Mouse (Mus musculus): ENCODE results near the gene Ppil3. TPM values are rescaled to one million over a fixed set of nuclear protein-coding genes. Genes with fewer than 3 reads are reported as not detected.

Gene Ppil3
- polyA plus RNA-seq, 1 experiment = 70.9 TPM

DNA sequence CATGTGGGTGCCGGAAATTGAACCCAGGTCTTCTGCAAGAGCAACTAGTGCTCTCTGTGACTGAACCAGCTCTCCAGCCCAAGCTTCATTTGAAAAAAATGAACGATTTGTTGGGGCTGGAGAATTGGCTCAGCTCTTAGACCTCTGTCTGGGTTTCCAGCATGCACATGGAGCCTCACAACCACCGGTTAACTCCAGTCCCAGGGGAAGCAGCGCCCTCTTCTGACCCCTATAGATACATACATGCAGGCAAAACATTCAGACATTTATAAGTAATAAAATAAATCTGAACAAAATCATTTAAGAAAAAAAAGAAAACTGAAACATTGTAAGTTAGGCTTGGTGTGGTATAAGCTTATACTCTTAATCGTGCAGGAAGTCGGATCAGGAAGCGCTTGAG, 3.1 kb upstream of the Ppil3 start:
- TF ChIP-seq POLR2A (IDR thresholded peaks at IDR 0.05; ENCODE audit: low read depth, low read length) = no peak
- no peak for TF ChIP-seq CTCF (IDR thresholded peaks at IDR 0.05; ENCODE audit: borderline replicate concordance, insufficient read depth, low read length)
- H3K4me3 ChIP-seq (ENCODE audit: insufficient read depth, low read length) = no peak overlapping the region
- H3K27ac ChIP-seq (ENCODE audit: insufficient read depth, low read length) = no peak overlapping the region
- H3K4me1 ChIP-seq (ENCODE audit: control insufficient read depth, insufficient read depth, low read length) = peaks cover 6% of the 10 kb centered on the region; the same call in 1 of the 2 replicates

DNA sequence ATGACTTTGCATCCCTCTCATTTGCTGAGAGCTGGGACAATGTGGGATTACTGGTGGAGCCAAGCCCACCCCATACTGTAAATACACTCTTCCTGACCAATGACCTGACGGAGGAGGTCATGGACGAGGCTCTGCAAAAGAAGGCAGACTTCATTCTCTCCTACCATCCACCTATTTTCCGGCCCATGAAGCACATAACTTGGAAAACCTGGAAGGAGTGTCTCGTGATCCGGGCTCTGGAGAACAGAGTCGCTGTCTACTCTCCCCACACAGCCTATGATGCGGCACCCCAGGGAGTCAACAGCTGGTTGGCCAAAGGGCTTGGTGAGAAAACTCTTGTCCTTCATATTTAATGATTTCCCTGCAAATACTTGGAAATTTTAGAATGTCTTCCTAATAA, 2.5 kb upstream of the Ppil3 start:
- Histone ChIP-seq H3K27ac (ENCODE audit: insufficient read depth, low read length) (no peak overlapping the region), H3K4me1 (ENCODE audit: control insufficient read depth, insufficient read depth, low read length) (peaks cover 6% of the 10 kb centered on the region; the same call in 1 of the 2 replicates), H3K4me3 (ENCODE audit: insufficient read depth, low read length) (no peak overlapping the region)
- TF ChIP-seq POLR2A (IDR thresholded peaks at IDR 0.05; ENCODE audit: low read depth, low read length) = no peak
- no peak for TF ChIP-seq CTCF (IDR thresholded peaks at IDR 0.05; ENCODE audit: borderline replicate concordance, insufficient read depth, low read length)

DNA sequence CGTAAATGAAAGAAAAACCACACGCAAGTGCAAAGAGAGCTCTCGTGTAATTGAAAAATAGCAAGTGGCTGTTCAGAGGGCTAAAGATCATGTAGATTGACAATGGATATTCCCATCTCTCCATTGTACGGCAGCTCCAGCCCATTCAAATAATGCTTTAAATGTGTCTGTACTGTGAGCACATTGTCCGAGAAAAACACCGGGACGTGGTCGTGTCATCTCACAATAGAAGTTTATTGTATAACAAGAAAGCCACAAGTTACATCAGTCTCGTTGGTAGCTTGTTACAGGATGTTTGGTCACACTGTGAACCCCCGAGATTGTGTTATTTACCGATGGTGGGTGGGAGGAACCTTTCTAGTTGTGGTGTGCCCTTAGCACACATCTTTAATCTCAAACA, 575 bp upstream of the Ppil3 start:
- H3K27ac ChIP-seq (ENCODE audit: insufficient read depth, low read length) = peak overlapping the region; percentile 55
- H3K4me1 ChIP-seq (ENCODE audit: control insufficient read depth, insufficient read depth, low read length) = peaks cover 6% of the 10 kb centered on the region; the same call in 1 of the 2 replicates
- H3K4me3 ChIP-seq (ENCODE audit: insufficient read depth, low read length) = peak overlapping the region; percentile 77
- TF ChIP-seq CTCF (IDR thresholded peaks at IDR 0.05; ENCODE audit: borderline replicate concordance, insufficient read depth, low read length) (no peak), POLR2A (IDR thresholded peaks at IDR 0.05; ENCODE audit: low read depth, low read length) (no peak)

DNA sequence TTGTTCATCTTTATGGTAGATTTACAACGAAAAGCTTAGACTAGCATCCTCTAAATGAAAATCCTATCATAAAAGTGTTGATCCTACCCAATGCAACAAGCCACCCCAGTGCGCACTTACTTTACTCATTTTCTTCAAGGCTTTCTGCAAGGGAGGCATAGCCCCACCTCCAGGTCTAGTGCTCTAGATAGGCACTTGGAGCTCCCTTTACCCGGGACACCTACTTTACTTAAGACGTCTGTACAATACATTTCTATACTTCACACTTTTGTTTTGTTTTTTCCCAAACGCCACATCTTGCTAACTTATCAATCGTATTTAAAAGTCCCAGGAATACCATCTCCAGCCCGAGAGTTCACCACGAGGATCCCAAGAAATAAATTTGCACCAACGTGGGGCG, 595 bp downstream of the Ppil3 start:
- peak overlapping the region; percentile 67 for H3K4me3 ChIP-seq (ENCODE audit: insufficient read depth, low read length)
- TF ChIP-seq POLR2A (IDR thresholded peaks at IDR 0.05; ENCODE audit: low read depth, low read length) = no peak
- TF ChIP-seq CTCF (IDR thresholded peaks at IDR 0.05; ENCODE audit: borderline replicate concordance, insufficient read depth, low read length) = no peak
- H3K27ac ChIP-seq (ENCODE audit: insufficient read depth, low read length) = peak overlapping the region; percentile 77
- peaks cover 6% of the 10 kb centered on the region; the same call in 1 of the 2 replicates for H3K4me1 ChIP-seq (ENCODE audit: control insufficient read depth, insufficient read depth, low read length)

DNA sequence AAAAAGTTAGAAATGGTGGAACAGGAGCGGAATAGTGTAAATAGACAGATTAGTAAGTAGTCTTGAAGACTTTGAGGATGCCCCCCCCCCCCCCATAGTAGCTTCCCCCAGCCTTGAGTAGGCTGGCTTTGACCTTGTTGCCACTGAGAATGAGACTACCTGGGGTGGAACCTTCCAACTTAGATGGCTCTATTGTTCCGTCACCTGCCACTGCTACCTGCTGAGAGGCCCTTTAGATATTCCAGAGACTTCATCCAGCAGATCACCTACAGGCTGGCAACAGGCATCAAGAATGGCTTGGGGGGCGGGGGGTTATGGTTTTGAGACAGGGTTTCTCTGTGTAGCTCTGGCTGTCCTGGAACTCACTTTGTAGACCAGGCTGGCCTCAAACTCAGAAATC, 20.7 kb downstream of the Ppil3 start:
- TF ChIP-seq POLR2A (IDR thresholded peaks at IDR 0.05; ENCODE audit: low read depth, low read length) (no peak), CTCF (IDR thresholded peaks at IDR 0.05; ENCODE audit: borderline replicate concordance, insufficient read depth, low read length) (no peak)
- H3K4me1 ChIP-seq (ENCODE audit: control insufficient read depth, insufficient read depth, low read length) = no peaks in the 10 kb centered on the region
- H3K4me3 ChIP-seq (ENCODE audit: insufficient read depth, low read length) = no peak overlapping the region
- no peak overlapping the region for H3K27ac ChIP-seq (ENCODE audit: insufficient read depth, low read length)

DNA sequence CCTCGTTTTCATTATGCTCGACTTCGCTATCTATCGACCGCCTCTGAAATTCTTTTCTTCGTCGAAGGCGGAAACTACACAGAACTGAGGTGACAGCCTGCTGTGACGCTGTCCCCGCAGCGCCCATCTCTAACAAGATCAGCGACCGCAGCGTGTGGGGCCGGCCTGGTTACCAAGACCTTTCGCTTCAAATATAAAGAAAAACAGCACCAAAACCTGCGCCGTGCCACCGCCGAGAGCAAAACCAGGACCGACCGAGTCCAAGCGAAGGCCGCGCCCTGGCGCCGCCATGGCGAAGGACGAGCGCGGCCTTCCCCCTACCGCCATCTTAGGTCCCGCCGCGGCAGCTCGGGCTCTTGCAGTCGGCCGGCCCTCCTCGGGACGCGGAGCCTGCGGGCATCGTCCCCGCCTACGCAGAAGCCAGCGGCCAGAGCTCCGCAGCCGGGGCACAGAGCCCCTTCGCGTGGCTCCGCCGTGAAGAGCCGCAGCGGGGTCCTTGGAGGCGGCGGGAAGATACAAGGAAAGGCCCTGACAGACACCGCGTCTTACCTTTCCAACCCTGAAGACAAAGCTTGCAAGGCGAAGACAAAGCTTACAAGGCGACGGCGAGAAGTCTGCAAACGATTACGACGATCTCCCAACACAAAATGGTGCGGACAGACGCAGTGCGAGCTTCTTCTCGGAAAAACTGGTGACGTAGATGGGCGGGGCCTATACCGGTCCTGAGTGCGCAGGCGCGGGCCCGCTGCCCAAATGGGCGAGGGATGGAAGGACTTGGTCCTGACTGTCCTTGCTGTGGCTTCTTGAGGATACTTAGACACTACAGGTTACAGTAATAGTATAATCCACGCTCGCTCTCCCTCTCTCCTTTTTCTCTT, 21.7 kb downstream of the Ppil3 start, which contains the start of gene Clk1:
Gene Clk1 (minus strand): TSS at position 696 of the 878 bp plus-strand sequence.
- Histone ChIP-seq H3K4me3 (ENCODE audit: insufficient read depth, low read length) (peak within 1 kb of the TSS; percentile 97), H3K4me1 (ENCODE audit: control insufficient read depth, insufficient read depth, low read length) (no peaks in the 10 kb centered on the region), H3K27ac (ENCODE audit: insufficient read depth, low read length) (peak within 1 kb of the TSS; percentile 95)
- TF ChIP-seq CTCF (IDR thresholded peaks at IDR 0.05; ENCODE audit: borderline replicate concordance, insufficient read depth, low read length) (no peak), POLR2A (IDR thresholded peaks at IDR 0.05; ENCODE audit: low read depth, low read length) (peak; percentile 100)

DNA sequence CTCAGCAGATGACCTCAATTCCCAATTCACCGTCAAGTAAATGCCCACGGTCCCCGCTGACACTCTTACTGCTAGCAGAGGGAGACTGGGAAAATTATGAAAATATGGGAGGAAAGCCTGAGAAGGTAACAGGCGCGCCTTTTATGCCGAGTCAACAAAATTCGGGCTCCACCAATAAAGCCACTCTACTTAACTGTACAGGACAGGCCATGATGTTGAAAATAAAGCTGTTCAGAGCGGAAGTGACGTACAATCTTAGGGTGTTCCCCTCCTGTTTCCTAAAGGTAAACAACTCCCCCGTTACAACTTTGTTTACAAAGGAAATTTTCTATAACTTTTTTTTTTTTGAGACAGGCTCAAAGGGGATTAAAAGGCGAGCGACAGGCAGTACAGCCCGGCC, 22.4 kb downstream of the Ppil3 start:
- TF ChIP-seq POLR2A (IDR thresholded peaks at IDR 0.05; ENCODE audit: low read depth, low read length) (no peak), CTCF (IDR thresholded peaks at IDR 0.05; ENCODE audit: borderline replicate concordance, insufficient read depth, low read length) (no peak)
- peak overlapping the region; percentile 97 for H3K4me3 ChIP-seq (ENCODE audit: insufficient read depth, low read length)
- no peak overlapping the region for H3K27ac ChIP-seq (ENCODE audit: insufficient read depth, low read length)
- H3K4me1 ChIP-seq (ENCODE audit: control insufficient read depth, insufficient read depth, low read length) = no peaks in the 10 kb centered on the region; the same call in 1 of the 2 replicates

DNA sequence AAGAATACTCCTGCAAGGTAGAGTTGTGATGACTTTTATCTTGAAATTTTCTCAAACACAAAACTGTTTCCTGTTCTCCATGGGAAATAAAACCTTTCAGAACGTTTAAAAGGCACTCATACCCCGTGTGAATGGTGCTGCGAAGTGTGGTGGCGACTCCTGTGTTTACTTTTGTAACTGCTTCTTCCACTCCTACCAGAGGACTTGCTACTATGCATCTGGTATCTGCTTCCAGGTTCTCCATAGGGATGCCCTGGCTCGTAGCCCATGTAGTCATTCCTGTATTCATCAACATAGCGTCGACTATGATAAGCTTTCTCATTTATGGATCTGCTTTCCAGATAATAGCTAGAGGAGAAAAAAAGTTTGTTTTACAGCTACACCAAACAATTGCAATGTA, 24.3 kb downstream of the Ppil3 start:
- H3K4me1 ChIP-seq (ENCODE audit: control insufficient read depth, insufficient read depth, low read length) = no peaks in the 10 kb centered on the region; the same call in 1 of the 2 replicates
- TF ChIP-seq CTCF (IDR thresholded peaks at IDR 0.05; ENCODE audit: borderline replicate concordance, insufficient read depth, low read length) (no peak), POLR2A (IDR thresholded peaks at IDR 0.05; ENCODE audit: low read depth, low read length) (no peak)
- H3K4me3 ChIP-seq (ENCODE audit: insufficient read depth, low read length) = no peak overlapping the region
- H3K27ac ChIP-seq (ENCODE audit: insufficient read depth, low read length) = no peak overlapping the region

DNA sequence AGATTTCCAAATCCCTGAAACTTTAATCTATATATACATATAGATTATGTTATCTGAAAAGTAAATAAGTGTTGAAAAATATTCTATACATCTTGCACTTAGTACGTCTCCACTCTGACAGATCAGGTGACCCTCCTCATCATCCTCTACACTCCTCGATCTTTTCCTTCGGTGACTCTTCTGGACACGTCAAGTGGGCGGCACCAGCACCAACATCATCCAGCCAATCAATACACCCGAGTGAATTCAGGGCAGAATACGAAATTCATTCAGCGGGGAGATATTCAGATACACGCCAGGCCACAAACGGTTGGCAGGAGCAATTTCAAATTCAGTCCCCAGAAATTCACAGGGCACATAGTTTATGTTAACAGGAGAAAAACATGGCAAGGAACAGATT, 25.3 kb downstream of the Ppil3 start:
- no peaks in the 10 kb centered on the region; the same call in 1 of the 2 replicates for H3K4me1 ChIP-seq (ENCODE audit: control insufficient read depth, insufficient read depth, low read length)
- TF ChIP-seq POLR2A (IDR thresholded peaks at IDR 0.05; ENCODE audit: low read depth, low read length) = no peak
- TF ChIP-seq CTCF (IDR thresholded peaks at IDR 0.05; ENCODE audit: borderline replicate concordance, insufficient read depth, low read length) = no peak

DNA sequence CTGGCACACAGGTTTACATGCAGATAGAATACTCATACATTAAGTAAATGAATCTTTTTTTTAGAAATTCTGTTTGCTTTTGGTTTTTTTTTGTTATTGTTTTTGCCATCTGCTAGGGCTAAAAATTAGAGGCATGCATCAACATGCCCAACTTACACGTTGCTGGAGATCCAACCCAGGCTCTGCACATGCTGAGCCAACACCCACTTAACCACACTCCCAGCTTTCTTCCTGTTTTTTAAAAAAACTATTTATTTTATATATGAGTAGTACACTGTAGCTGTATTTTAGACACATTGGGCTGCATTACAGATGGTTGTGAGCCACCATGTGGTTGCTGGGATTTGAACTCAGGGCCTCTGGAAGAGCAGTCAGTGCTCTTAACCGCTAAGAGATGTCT, 29.2 kb downstream of the Ppil3 start:
- TF ChIP-seq POLR2A (IDR thresholded peaks at IDR 0.05; ENCODE audit: low read depth, low read length) = no peak
- Histone ChIP-seq H3K4me3 (ENCODE audit: insufficient read depth, low read length) (no peak overlapping the region), H3K27ac (ENCODE audit: insufficient read depth, low read length) (no peak overlapping the region), H3K4me1 (ENCODE audit: control insufficient read depth, insufficient read depth, low read length) (no peaks in the 10 kb centered on the region; the same call in 1 of the 2 replicates)

More for the DNA sequence above, 25.3 kb downstream of the Ppil3 start:
- no peak overlapping the region for H3K27ac ChIP-seq (ENCODE audit: insufficient read depth, low read length)
- no peak overlapping the region for H3K4me3 ChIP-seq (ENCODE audit: insufficient read depth, low read length)

Data from embryonic fibroblast, embryonic 13.5 days (primary cell).